Mouse (Mus musculus) hematopoietic stem cell, adult 5-6 weeks (primary cell): ENCODE measurements around the gene Hipk4. TPM values are rescaled to one million over a fixed set of nuclear protein-coding genes. Genes with fewer than 3 reads are reported as not detected.

Source experiments
- ATAC-seq, 2 experiments: fragments of 125-278 bp in 1 of 2; replicated peaks in 1 of 2; 2 replicates each; pipeline ENCODE4 v1.8.0; 2016 to 2017; ENCODE audit warnings: inconsistent platforms in 2 of 2, mild to moderate bottlenecking in 2 of 2, moderate number of reproducible peaks in 2 of 2, low read depth in 1 of 2, moderate TSS enrichment in 1 of 2; ENCODE audit not compliant: low FRiP score in 2 of 2, poor library complexity in 2 of 2, severe bottlenecking in 2 of 2, insufficient read depth in 1 of 2, low TSS enrichment in 1 of 2
- total RNA-seq: library from RNA; stranded (forward); fragments of 172-1452, 232-1000 nt; gene quantifications from 2 replicates; pipeline ENCODE4 v1.2.3, GENCODE M21; 2017

Gene Hipk4
- total RNA-seq, 1 experiment from 2014 or later: not detected

DNA sequence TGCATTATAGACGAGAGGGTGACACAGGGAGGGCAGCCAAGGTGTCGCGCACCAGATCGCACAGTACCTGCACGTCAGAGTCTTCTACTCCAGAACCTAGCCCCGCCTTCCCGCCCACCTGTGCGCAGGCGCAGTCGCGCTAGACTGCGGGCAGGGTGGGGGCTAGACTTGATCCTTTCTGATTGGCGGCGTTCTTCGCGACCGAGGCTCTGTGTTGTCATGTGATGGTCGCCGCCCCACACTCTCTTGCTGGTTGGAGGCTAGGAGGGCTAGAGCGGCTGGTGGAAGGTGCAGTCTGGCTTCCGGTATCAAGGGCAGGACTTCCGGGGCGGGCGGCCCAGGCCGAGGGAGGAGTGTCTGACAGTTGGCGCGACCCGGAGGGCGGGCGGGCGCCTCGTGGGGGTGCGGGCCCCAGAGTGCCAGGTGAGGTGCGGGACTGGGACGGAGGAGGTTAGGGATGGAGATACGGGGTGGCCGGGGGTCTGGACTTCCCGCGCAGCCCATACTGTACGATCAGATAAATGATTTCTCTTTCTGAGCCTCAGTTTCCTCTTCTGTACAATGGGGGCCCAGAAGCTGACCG is 30.0 kb downstream of the Hipk4 start, which contains the start of the genes Pld3 and 2310022A10Rik:
Gene Pld3 (minus strand): TSS at position 288 of the 583 bp plus-strand sequence.
Gene 2310022A10Rik (plus strand): TSS at position 303 of the 583 bp plus-strand sequence.
- ATAC-seq: peak; percentile 100

DNA sequence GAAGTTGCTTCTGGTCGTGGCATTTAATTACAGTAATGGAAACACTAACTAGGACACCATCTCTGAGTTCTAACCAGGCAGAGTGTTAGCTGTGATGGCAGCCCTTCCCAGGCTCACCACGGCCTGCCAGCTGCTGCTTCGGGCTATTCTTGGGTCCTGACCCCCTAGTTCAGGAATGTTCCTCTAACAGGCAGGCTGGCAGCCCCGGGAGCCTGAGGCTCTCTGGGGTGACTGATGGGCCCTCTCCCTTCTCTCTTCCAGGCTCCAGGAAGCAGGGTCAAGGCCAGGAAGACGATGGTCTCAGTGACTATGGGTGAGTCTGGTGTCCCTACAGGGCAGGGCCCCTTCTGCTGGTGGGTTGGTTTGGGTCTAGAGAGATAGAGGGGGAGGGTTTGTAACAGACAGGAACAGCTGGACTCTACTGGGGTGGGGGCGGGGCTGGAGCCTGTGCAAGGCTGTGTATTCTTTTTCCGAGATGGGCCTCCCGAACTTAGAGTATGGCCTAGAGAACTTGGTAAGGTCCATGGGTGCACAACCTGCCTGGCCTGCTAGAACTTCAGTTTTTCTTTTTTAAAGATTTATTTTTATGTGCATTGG is 37.3 kb downstream of the Hipk4 start:
- ATAC-seq: no peak

DNA sequence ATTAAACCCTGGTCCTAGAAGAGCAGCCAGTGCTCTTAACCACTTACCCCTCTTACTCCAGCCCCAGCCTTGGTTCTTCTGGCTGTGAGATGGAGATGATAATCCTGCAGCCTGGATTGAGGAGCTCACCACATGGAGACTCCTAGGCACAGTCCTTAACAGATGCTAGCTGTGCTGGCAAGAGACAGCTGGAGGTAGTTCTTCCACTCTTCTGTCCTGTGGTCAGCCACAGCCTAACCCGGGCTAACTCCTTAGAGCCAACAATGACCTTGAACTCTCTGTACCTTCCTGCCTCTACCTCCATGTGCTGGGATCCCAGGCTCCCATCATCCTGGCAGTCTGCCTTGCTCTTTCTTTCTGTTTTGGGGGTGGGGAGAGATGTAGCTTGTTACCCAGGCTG is 37.9 kb downstream of the Hipk4 start:
- ATAC-seq: no peak

DNA sequence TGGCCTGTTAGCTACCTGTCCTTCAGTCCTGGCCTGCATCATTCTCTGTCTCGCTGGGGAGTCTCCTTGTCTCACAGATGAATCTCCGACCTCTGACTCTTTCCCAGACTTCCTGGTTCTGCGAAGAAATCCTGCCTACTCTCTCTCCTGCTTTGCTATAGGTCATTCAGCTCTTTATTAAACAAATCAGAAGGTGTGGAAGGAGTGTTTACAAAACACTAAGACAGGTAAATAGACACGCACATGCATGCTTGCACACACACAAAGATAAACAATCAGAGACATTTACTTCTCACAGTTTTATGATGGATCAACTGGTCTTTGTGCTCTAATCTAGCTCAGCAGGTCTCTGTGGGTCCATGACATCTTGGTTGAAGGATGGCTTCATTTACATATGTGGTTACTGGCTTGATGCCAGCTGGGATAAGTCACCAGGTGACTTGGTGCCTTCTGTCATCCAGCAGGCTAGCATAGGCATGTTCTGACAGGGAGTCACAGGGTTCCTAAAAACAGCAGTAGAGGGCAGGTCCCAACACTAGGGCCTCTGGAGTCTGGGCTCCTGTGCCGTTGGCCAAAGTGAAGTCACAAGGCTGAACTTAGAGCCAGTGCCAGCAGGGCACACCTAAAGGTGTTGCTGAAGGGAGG is 46.6 kb downstream of the Hipk4 start:
- ATAC-seq: no peak

DNA sequence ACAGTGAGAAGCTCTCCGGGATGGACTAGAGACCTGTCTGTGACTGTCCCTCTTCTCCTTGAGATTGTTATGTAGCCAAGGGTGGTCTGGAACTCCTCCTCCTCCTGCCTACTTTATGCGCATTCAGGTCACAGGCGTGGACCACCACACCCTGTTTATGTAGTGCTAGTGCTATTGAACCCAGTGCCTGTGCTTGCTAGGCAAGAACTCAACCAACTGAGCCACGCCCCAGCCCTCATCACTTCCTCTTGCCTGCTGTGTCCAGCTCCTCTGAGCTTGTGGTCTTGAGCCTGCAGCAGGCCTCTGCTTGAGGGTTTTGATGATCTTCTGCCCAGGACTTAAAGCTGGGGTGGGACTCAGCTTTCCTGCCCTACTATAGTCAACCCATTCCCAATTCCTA is 49.1 kb downstream of the Hipk4 start:
- ATAC-seq: no peak

DNA sequence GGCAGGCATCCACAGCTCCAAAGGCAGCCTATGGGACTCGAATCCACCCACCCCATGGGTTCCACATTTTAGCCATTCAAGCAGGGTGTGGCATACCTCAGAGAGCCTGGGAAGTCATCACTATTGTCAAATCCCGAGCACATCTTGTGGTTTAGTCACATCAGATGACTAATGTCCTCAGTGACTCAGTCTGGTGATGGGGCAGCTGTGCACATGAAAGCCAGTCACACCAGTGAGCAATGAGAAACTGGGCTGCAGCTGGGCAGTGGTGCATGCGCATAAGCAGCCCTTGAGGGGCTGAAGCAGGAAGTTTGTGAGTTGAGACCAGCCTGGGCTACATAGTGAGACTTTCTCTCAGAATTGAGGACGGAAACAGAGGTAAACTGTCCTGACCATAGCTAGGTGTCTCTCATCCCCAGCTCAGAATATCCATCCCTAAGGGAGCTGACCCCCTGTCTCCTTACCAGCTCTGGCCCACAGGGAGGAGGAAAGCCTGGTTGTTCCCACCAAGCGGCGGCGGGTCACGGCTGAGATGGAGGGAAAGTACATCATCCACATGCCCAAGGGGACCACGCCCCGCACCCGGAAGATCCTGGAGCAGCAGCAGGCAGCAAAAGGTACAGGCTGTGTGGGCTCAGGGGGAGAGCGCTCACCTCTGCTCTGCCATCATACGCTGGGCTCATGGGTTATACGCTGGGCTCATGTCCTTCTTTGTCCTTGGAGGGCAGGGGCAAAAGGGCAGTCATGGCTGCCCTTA is 51.2 kb downstream of the Hipk4 start:
- ATAC-seq: no peak

DNA sequence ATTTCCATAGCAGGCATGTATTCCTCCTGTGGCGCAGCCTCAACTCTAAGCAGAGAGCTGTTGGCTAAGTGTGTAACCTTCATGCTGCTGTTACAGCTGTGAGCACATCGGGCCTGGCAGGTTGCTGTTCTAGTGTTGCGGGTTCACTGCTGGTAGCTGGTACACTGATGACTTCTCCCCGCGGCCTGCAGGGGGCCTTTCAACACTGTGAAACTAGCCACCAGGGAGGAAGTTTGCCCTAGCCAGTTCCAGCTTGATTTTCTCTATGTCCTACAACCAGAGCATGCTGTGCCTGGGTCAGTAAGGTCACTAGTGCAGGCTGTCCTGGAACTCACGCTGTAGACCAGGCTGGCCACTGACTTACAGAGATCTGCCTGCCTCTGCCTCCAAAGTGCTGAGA is 53.8 kb downstream of the Hipk4 start:
- ATAC-seq: peak; percentile 80 to 83

DNA sequence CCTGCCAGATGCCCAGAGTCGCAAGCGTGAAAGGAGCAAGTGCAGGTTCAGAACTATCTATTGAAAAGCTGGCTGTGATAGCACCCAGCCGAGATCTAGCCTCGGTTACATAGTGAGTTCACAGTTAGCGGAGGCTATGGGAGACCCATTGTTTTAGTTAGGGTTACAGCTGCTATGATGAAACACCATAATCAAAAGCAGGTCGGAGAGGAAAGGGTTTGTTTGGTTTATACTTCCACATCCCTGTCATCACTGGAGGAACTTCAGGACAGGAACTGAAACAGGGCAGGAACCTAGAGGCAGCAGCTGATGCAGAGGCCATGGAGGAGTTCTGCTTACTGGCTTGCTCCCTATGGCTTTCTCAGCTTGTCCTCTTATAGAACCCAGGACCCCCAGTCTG is 54.5 kb downstream of the Hipk4 start:
- no peak for ATAC-seq

DNA sequence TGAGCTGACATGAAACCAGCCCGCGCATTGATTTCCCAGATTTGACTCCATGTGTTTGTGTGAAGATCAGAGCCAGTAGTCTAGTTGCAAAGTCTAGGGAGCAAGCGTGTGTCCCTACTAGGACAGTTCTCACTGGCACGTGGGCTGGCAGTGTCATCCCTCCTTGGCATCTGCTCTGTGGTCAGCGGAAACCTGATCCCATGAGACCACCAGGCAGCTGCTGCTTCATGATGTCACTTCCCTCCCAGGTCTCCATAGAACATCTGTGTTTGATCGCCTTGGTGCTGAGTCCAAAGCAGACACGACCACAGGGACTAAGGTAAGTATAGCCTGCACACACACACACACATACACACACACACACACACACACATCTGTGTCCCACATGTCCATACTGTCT is 55.4 kb downstream of the Hipk4 start:
- ATAC-seq: no peak

GRCm38 (mm10) chr7:27580380-27581174 is 57.5 kb downstream of the Hipk4 start:
- no peak for ATAC-seq

Other genes with a start within 250 kb of the Hipk4 start
- gene Ltbp4, start 185.6 kb upstream of the Hipk4 start, total RNA-seq: 1.9 TPM in 1 of 2 replicates, not detected in the other
- gene Shkbp1, start 167.2 kb upstream of the Hipk4 start, total RNA-seq: 15.8 and 22.4 TPM in 2 replicates
- not detected in 2 replicates for gene Gm20479, start 165.8 kb upstream of the Hipk4 start, total RNA-seq
- gene Sptbn4, start 75.6 kb upstream of the Hipk4 start, total RNA-seq: 0.31 TPM in 1 of 2 replicates, not detected in the other
- 20.4 and 31.7 TPM in 2 replicates for gene Blvrb, start 75.3 kb upstream of the Hipk4 start, total RNA-seq
- 9.7 and 16.8 TPM in 2 replicates for gene Sertad3, start 49.5 kb upstream of the Hipk4 start, total RNA-seq
- 23.3 and 25.8 TPM in 2 replicates for gene Sertad1, start 36.4 kb upstream of the Hipk4 start, total RNA-seq
- 1.1 and 1.5 TPM in 2 replicates for gene Prx, start 23.9 kb upstream of the Hipk4 start, total RNA-seq
- gene Pld3, start 30.0 kb downstream of the Hipk4 start, total RNA-seq: 15.2 and 18.9 TPM in 2 replicates
- 4.8 and 7.4 TPM in 2 replicates for gene 2310022A10Rik, start 30.0 kb downstream of the Hipk4 start, total RNA-seq
- 56.0 and 63.1 TPM in 2 replicates for gene Akt2, start 68.3 kb downstream of the Hipk4 start, total RNA-seq
- gene Ttc9b, start 130.6 kb downstream of the Hipk4 start, total RNA-seq: not detected in 2 replicates
- 3.6 and 5.9 TPM in 2 replicates for gene Map3k10, start 151.3 kb downstream of the Hipk4 start, total RNA-seq
- 1.4 and 1.5 TPM in 2 replicates for gene Zfp607b, start 166.1 kb downstream of the Hipk4 start, total RNA-seq
- gene Zfp60, start 208.1 kb downstream of the Hipk4 start, total RNA-seq: 13.0 and 14.1 TPM in 2 replicates